Mouse (Mus musculus) MEL (cell line): ENCODE results near the gene Ddi2. TPM values are rescaled to one million over a fixed set of nuclear protein-coding genes. Genes with fewer than 3 reads are reported as not detected.

Experiments used
- DNase-seq: peaks from one replicate; pipeline ENCODE4 v3.0.0; 2011; ENCODE audit warnings: low read depth, low spot score
- H3K27ac ChIP-seq: 2 replicates; pipeline ENCODE4 v1.5.1; 2012; ENCODE audit warnings: low read depth, mild to moderate bottlenecking, control low read depth, low read length, moderate library complexity; ENCODE audit not compliant: control insufficient read depth
- H3K27me3 ChIP-seq, 2 experiments: fragments of 150-350 bp in 1 of 2; sonication (generic) in 1 of 2; 2 replicates each; pipeline ENCODE4 v1.6.1; 2012; ENCODE audit warnings: low read length in 2 of 2, mild to moderate bottlenecking in 2 of 2, improper control_type of control experiment in 1 of 2, moderate library complexity in 1 of 2; ENCODE audit not compliant: insufficient read depth in 2 of 2, control insufficient read depth in 1 of 2
- H3K36me3 ChIP-seq, 2 experiments: 2 replicates each; pipeline ENCODE4 v1.6.1; 2012 to 2014; ENCODE audit warnings: low read length in 2 of 2, improper control_type of control experiment in 1 of 2, inconsistent platforms in 1 of 2, mild to moderate bottlenecking in 1 of 2; ENCODE audit not compliant: insufficient read depth in 2 of 2, control insufficient read depth in 1 of 2
- H3K4me1 ChIP-seq, 2 experiments: fragments of 150-350 bp in 1 of 2; sonication (generic) in 1 of 2; 2 replicates each; pipeline ENCODE4 v1.6.1; 2012; ENCODE audit warnings: low read length in 2 of 2, improper control_type of control experiment in 1 of 2, mild to moderate bottlenecking in 1 of 2; ENCODE audit not compliant: insufficient read depth in 2 of 2, control insufficient read depth in 1 of 2
- H3K4me3 ChIP-seq, 2 experiments: fragments of 150-350 bp in 1 of 2; sonication (generic) in 1 of 2; 2 replicates each; pipeline ENCODE4 v1.5.1; 2012; ENCODE audit warnings: low read depth in 2 of 2, low read length in 2 of 2, mild to moderate bottlenecking in 2 of 2, moderate library complexity in 2 of 2, control low read depth in 1 of 2, improper control_type of control experiment in 1 of 2; ENCODE audit not compliant: control insufficient read depth in 1 of 2, insufficient read depth in 1 of 2
- H3K79me2 ChIP-seq: 2 replicates; pipeline ENCODE4 v1.6.1; 2012; ENCODE audit warnings: mild to moderate bottlenecking, low read length, moderate library complexity; ENCODE audit not compliant: control insufficient read depth, poor library complexity, insufficient read depth
- H3K9ac ChIP-seq: 2 replicates; pipeline ENCODE4 v1.6.1; 2012; ENCODE audit warnings: low read depth, mild to moderate bottlenecking, control low read depth, low read length, moderate library complexity; ENCODE audit not compliant: control insufficient read depth, poor library complexity, severe bottlenecking
- H3K9me3 ChIP-seq: fragments of 150-350 bp; sonication (generic); replicated peaks from 2 replicates; pipeline ENCODE4 v1.6.1; 2012; ENCODE audit warnings: mild to moderate bottlenecking, low read length, improper control_type of control experiment, moderate library complexity; ENCODE audit not compliant: insufficient read depth
- BHLHE40 ChIP-seq: IDR thresholded peaks from 2 replicates; pipeline ENCODE4 v1.6.1; 2012; ENCODE audit warnings: low read depth, mild to moderate bottlenecking, inconsistent platforms, low read length, improper control_type of control experiment, borderline replicate concordance
- ELF1 ChIP-seq: IDR thresholded peaks from 2 replicates; pipeline ENCODE4 v1.6.1; 2014; ENCODE audit warnings: low read depth, mild to moderate bottlenecking, inconsistent platforms, low read length, improper control_type of control experiment, moderate library complexity
- HCFC1 ChIP-seq: IDR thresholded peaks from 2 replicates; pipeline ENCODE4 v1.6.1; 2012; ENCODE audit warnings: low read depth, mild to moderate bottlenecking, inconsistent platforms, low read length, improper control_type of control experiment, moderate library complexity
- KAT2A ChIP-seq: conservative IDR thresholded peaks from 2 replicates; pipeline ENCODE4 v1.6.1; 2012; ENCODE audit warnings: low read depth, low read length, improper control_type of control experiment, inconsistent platforms
- MAFK ChIP-seq: IDR thresholded peaks from 2 replicates; pipeline ENCODE4 v1.6.1; 2011; ENCODE audit warnings: low read depth, mild to moderate bottlenecking, low read length, improper control_type of control experiment, borderline replicate concordance
- MAX ChIP-seq: IDR thresholded peaks from 2 replicates; pipeline ENCODE4 v1.6.1; 2011; ENCODE audit warnings: low read length, improper control_type of control experiment
- MEF2A ChIP-seq: IDR thresholded peaks from 2 replicates; pipeline ENCODE4 v1.6.1; 2014; ENCODE audit warnings: low read depth, mild to moderate bottlenecking, inconsistent platforms, low read length, improper control_type of control experiment; ENCODE audit not compliant: poor library complexity, insufficient replicate concordance, severe bottlenecking; ENCODE audit errors: extremely low read depth
- MXI1 ChIP-seq: IDR thresholded peaks from 2 replicates; pipeline ENCODE4 v1.6.1; 2011; ENCODE audit warnings: mild to moderate bottlenecking, low read depth, low read length, improper control_type of control experiment
- MYB ChIP-seq: IDR thresholded peaks from 2 replicates; pipeline ENCODE4 v1.6.1; 2011; ENCODE audit warnings: mild to moderate bottlenecking, low read depth, low read length, improper control_type of control experiment
- MYC ChIP-seq: IDR thresholded peaks from 2 replicates; pipeline ENCODE4 v1.6.1; 2011; ENCODE audit warnings: low read depth, mild to moderate bottlenecking, low read length, improper control_type of control experiment, moderate library complexity
- NELFE ChIP-seq: IDR thresholded peaks from 2 replicates; pipeline ENCODE4 v1.6.1; 2011; ENCODE audit warnings: low read depth, low read length, improper control_type of control experiment
- NRF1 ChIP-seq: IDR thresholded peaks from 2 replicates; pipeline ENCODE4 v1.6.1; 2014; ENCODE audit warnings: low read depth, mild to moderate bottlenecking, inconsistent platforms, low read length, improper control_type of control experiment, moderate library complexity; ENCODE audit not compliant: poor library complexity, insufficient read depth, severe bottlenecking
- POLR2A ChIP-seq, 2 experiments: IDR thresholded peaks; 2 replicates each; pipeline ENCODE4 v1.6.1; 2011 to 2012; ENCODE audit warnings: low read length in 2 of 2, mild to moderate bottlenecking in 2 of 2, control low read depth in 1 of 2, improper control_type of control experiment in 1 of 2, low read depth in 1 of 2, moderate library complexity in 1 of 2; ENCODE audit not compliant: control insufficient read depth in 1 of 2, insufficient read depth in 1 of 2, poor library complexity in 1 of 2
- POLR2AphosphoS2 ChIP-seq: IDR thresholded peaks from 2 replicates; pipeline ENCODE4 v1.6.1; 2011; ENCODE audit warnings: low read length, improper control_type of control experiment
- RAD21 ChIP-seq: IDR thresholded peaks from 2 replicates; pipeline ENCODE4 v1.6.1; 2011; ENCODE audit warnings: mild to moderate bottlenecking, low read depth, low read length, improper control_type of control experiment
- RCOR1 ChIP-seq: IDR thresholded peaks from 2 replicates; pipeline ENCODE4 v1.6.1; 2012; ENCODE audit warnings: low read depth, mild to moderate bottlenecking, inconsistent platforms, low read length, improper control_type of control experiment
- SMC3 ChIP-seq: IDR thresholded peaks from 2 replicates; pipeline ENCODE4 v1.6.1; 2011; ENCODE audit warnings: low read depth, low read length, improper control_type of control experiment
- TAL1 ChIP-seq: IDR thresholded peaks from 2 replicates; pipeline ENCODE4 v1.6.1; 2012; ENCODE audit warnings: mild to moderate bottlenecking, inconsistent platforms, low read length, moderate library complexity, mixed read lengths
- TBP ChIP-seq: IDR thresholded peaks from 2 replicates; pipeline ENCODE4 v1.8.0; 2011; ENCODE audit warnings: low read depth, low read length, improper control_type of control experiment
- USF2 ChIP-seq, 2 experiments: IDR thresholded peaks; 2 replicates each; pipeline ENCODE4 v1.6.1; 2011 to 2012; ENCODE audit warnings: improper control_type of control experiment in 2 of 2, low read length in 2 of 2, borderline replicate concordance in 1 of 2, inconsistent platforms in 1 of 2, low read depth in 1 of 2, mild to moderate bottlenecking in 1 of 2; ENCODE audit not compliant: insufficient read depth in 1 of 2
- ZC3H11A ChIP-seq: IDR thresholded peaks from 2 replicates; pipeline ENCODE4 v1.6.1; 2012; ENCODE audit warnings: low read depth, mild to moderate bottlenecking, inconsistent platforms, low read length, improper control_type of control experiment
- ZKSCAN1 ChIP-seq: IDR thresholded peaks from 2 replicates; pipeline ENCODE4 v1.6.1; 2012; ENCODE audit warnings: low read depth, mild to moderate bottlenecking, inconsistent platforms, low read length, improper control_type of control experiment, moderate library complexity
- ZNF384 ChIP-seq: IDR thresholded peaks from 2 replicates; pipeline ENCODE4 v1.6.1; 2012; ENCODE audit warnings: low read depth, mild to moderate bottlenecking, inconsistent platforms, low read length, improper control_type of control experiment
- polyA plus RNA-seq, 2 experiments: library from polyadenylated mRNA; stranded (reverse) in 1 of 2; unstranded in 1 of 2; fragments of >175 nt in 1 of 2; fragments of >200 nt in 1 of 2; gene quantifications; 2 replicates each; pipeline versions ENCODE4 v1.2.1 to v1.2.4; 2012; ENCODE audit warnings: low replicate concordance in 2 of 2, low read depth in 1 of 2; ENCODE audit not compliant: insufficient read length in 2 of 2, insufficient read depth in 1 of 2, missing spikeins in 1 of 2
- total RNA-seq: library from RNA; depleted of rRNA; stranded (reverse); fragments of 300-350 nt; gene quantifications from 2 replicates; pipeline ENCODE4 v1.2.3, GENCODE M21; 2012

Ddi2 gene
- total and polyA plus RNA-seq, 3 experiments, result 40.7 to 42.8 TPM; not detected in 1

DNA sequence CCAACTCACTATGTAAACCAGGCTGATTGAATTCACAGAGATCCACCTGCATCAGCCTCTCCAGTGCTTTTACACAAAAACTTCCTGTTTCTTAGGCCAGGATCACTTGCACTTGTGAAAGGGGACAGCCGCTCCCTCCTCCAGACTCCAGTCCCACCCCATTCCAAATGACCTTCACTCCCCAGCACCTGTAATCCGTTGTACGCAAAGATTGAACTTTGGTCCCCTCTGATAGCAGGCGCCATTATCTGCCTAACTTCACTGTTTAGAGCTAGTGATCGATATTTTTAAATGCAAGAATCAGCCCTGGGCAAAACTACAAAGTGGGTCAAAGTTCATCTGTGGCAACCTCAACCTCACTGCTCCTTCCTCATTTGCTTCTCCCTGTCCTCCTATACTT, 8.5 kb upstream of the Ddi2 start:
- peaks cover 0 to 5% of the 10 kb centered on the region in 2 experiments; a peak in 2 of 4 replicates for H3K27me3 ChIP-seq
- TF ChIP-seq POLR2A (IDR thresholded peaks at IDR 0.05; ENCODE audit: control insufficient read depth in 1 of 2, insufficient read depth in 1 of 2, low read depth in 1 of 2, low read length in 2 of 2, poor library complexity in 1 of 2), result no peak
- no peak for TF ChIP-seq RAD21
- no peak for TF ChIP-seq POLR2AphosphoS2
- TF ChIP-seq KAT2A, result no peak
- no peak for TF ChIP-seq BHLHE40
- TF ChIP-seq RCOR1, result no peak
- no peak for TF ChIP-seq MYC
- TF ChIP-seq TBP, result no peak
- no peak for TF ChIP-seq MEF2A
- no peak for TF ChIP-seq MYB
- TF ChIP-seq ZKSCAN1, result no peak
- no peak for TF ChIP-seq NRF1
- no peak for TF ChIP-seq MXI1
- TF ChIP-seq USF2 (IDR thresholded peaks at IDR 0.05; ENCODE audit: borderline replicate concordance in 1 of 2, insufficient read depth in 1 of 2, low read depth in 1 of 2, low read length in 2 of 2), result no peak
- TF ChIP-seq NELFE, result no peak
- TF ChIP-seq MAFK, result no peak
- H3K9ac ChIP-seq, result no peak overlapping the region
- H3K79me2 ChIP-seq, result no peaks in the 10 kb centered on the region
- no peak for DNase-seq
- no peaks in the 10 kb centered on the region for H3K9me3 ChIP-seq
- no peak overlapping the region for H3K4me3 ChIP-seq
- H3K27ac ChIP-seq, result no peak overlapping the region
- peaks cover 0 to 13% of the 10 kb centered on the region in 2 experiments; a peak in 2 of 4 replicates for H3K4me1 ChIP-seq
- peaks cover 0 to 4% of the 10 kb centered on the region in 2 experiments; a peak in 2 of 4 replicates for H3K36me3 ChIP-seq

DNA sequence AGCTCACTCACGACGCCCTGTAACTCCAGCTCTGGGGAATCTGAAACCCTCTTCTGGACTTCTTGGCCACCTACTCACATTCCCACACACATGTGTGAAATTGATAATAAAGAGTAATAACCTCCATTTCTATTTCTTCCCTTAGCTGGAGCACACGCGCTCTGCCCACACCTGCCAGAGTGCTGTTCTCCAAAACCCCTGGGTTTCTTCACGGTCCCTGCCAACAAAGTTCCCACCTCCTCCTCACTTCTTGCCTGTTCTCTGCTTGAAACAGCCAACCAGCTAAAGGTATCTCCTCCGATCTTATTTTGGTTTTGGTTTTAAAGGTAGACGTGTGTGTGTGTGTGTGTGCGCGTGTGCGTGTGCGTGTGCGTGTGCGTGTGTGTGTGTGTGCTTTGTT, 7.2 kb upstream of the Ddi2 start:
- H3K4me3 ChIP-seq, result no peak overlapping the region
- H3K27me3 ChIP-seq, result peaks cover 0 to 5% of the 10 kb centered on the region in 2 experiments; a peak in 2 of 4 replicates
- no peaks in the 10 kb centered on the region for H3K9me3 ChIP-seq
- TF ChIP-seq MAX, result no peak
- TF ChIP-seq POLR2AphosphoS2, result no peak
- TF ChIP-seq SMC3, result no peak
- TF ChIP-seq ZKSCAN1, result no peak
- no peak for TF ChIP-seq ZNF384
- no peak for TF ChIP-seq ELF1
- TF ChIP-seq HCFC1, result no peak
- no peak for TF ChIP-seq MAFK
- no peak for TF ChIP-seq TAL1
- no peak for TF ChIP-seq ZC3H11A
- no peak overlapping the region for H3K27ac ChIP-seq
- peaks cover 0 to 6% of the 10 kb centered on the region in 2 experiments; a peak in 2 of 4 replicates for H3K36me3 ChIP-seq
- DNase-seq, result no peak
- no peaks in the 10 kb centered on the region for H3K79me2 ChIP-seq
- no peak overlapping the region for H3K9ac ChIP-seq
- H3K4me1 ChIP-seq, result peaks cover 1 to 15% of the 10 kb centered on the region in 2 experiments; a peak in 2 of 4 replicates
